14 mouse cellular contexts compared by ENCODE assay signal in genomic region chr2:110063131-110063530, GRCm38 (mm10). TPM values are rescaled to one million over a fixed set of nuclear protein-coding genes. Genes with fewer than 3 reads are reported as not detected.
DNase-seq lines count a peak whose midpoint lies in the region; ATAC-seq and TF ChIP-seq lines count a peak whose summit lies in the region.
"Had no signal": no experiment of that assay in that cellular context is flagged by ENCODE, and none has a peak within 500 bp of the region (broad histone marks: within the 10 kb centered on the region; RNA-seq: fewer than 3 reads in every experiment).

No protein-coding gene starts in this region.

- peak; percentile 71 for TF ChIP-seq CTCF in heart, adult 2 months (IDR thresholded peaks at IDR 0.05)
- TF ChIP-seq CTCF in liver, adult 2 months (IDR thresholded peaks at IDR 0.05; ENCODE audit: low read depth, low read length): peak; percentile 22; the same call in 1 of the 2 replicates
- TF ChIP-seq CTCF in CH12.LX (conservative IDR thresholded peaks at IDR 0.05 in 1 of 2, IDR thresholded peaks at IDR 0.05 in 1 of 2; ENCODE audit: low read depth in 2 of 2, low read length in 2 of 2) (peak in 1 of 2 experiments; percentile 70; a peak in 2 of 4 replicates), Patski (IDR thresholded peaks at IDR 0.05) (peak; percentile 64)

- no peaks in the 10 kb centered on the region for H3K79me2 ChIP-seq in heart, adult 2 months (replicated peaks; ENCODE audit: control insufficient read depth, insufficient read depth, low read length)
- H3K79me2 ChIP-seq in liver, adult 2 months (ENCODE audit: control insufficient read depth, insufficient read depth, low read length): no peaks in the 10 kb centered on the region
- no peaks in the 10 kb centered on the region for H3K79me2 ChIP-seq in CH12.LX (replicated peaks; ENCODE audit: control insufficient read depth, extremely low read depth, insufficient read depth, poor library complexity, severe bottlenecking)

- no peaks in the 10 kb centered on the region for H3K36me3 ChIP-seq in heart, adult 2 months (ENCODE audit: control insufficient read depth, insufficient read depth, low read length)
- H3K36me3 ChIP-seq in liver, adult 2 months (ENCODE audit: control insufficient read depth, insufficient read depth, low read length): no peaks in the 10 kb centered on the region
- no peaks in the 10 kb centered on the region for H3K36me3 ChIP-seq in liver, embryonic 12.5 days
- no peaks in the 10 kb centered on the region for H3K36me3 ChIP-seq in CH12.LX (replicated peaks in 1 of 2; ENCODE audit: control insufficient read depth in 1 of 2, insufficient read depth in 1 of 2, low read length in 1 of 2)
- H3K36me3 ChIP-seq: hindbrain, embryonic 12.5 days; limb, embryonic 13.5 days had no signal

- H3K4me2 ChIP-seq in liver, embryonic 12.5 days: no peak overlapping the region
- H3K4me2 ChIP-seq in CH12.LX (ENCODE audit: insufficient read depth, low read depth, poor library complexity, severe bottlenecking): no peak overlapping the region
- H3K4me2 ChIP-seq: hindbrain, embryonic 12.5 days; limb, embryonic 13.5 days had no signal

- in situ Hi-C loops in CH12.LX (cut with MboI; ENCODE audit: low pct_ligation_motif_present, low pct_unique_long_range_greater_than_20kb, low sequenced_read_pairs): loop anchor here (25.0 kb wide), 2 partner anchors 149 to 151 kb away; partner anchors contain the start of gene Lgr4
- in situ Hi-C loops in Patski (cut with MboI; ENCODE audit: low pct_unique_long_range_greater_than_20kb): loop anchor here (5.0 to 25.0 kb wide), 2 partner anchors 139 to 499 kb away; no protein-coding TSS in a partner anchor

- no peaks in the 10 kb centered on the region for H3K9me3 ChIP-seq in liver, embryonic 12.5 days (replicated peaks)
- peaks cover 2% of the 10 kb centered on the region for H3K9me3 ChIP-seq in CH12.LX (replicated peaks; ENCODE audit: low read length)
- H3K9me3 ChIP-seq: limb, embryonic 13.5 days had no signal

- no peak overlapping the region for H3K27ac ChIP-seq in heart, adult 2 months
- H3K27ac ChIP-seq in liver, adult 2 months (replicated peaks; ENCODE audit: insufficient read depth, low read depth, low read length): no peak overlapping the region
- no peak overlapping the region for H3K27ac ChIP-seq in liver, embryonic 12.5 days
- no peak overlapping the region for H3K27ac ChIP-seq in CH12.LX (ENCODE audit: insufficient read depth, low read depth)
- H3K27ac ChIP-seq: hindbrain, embryonic 12.5 days; limb, embryonic 13.5 days had no signal

- 92% methylated on average over 1 of the region's 1 CpGs for WGBS in heart, adult 2 months
- 85% methylated on average over 1 of the region's 1 CpGs for WGBS in liver, adult 2 months
- WGBS in liver, embryonic 12.5 days (ENCODE audit: insufficient replicate concordance): 59% methylated on average over 1 of the region's 1 CpGs

- peak; percentile 62 for TF ChIP-seq RAD21 in CH12.LX (IDR thresholded peaks at IDR 0.05; ENCODE audit: low read depth, low read length)

- H3K9ac ChIP-seq in heart, adult 2 months (ENCODE audit: low read depth, low read length): no peak overlapping the region
- H3K9ac ChIP-seq in liver, adult 2 months (ENCODE audit: low read depth, low read length): no peak overlapping the region
- H3K9ac ChIP-seq in liver, embryonic 12.5 days: no peak overlapping the region
- no peak overlapping the region for H3K9ac ChIP-seq in CH12.LX (ENCODE audit: insufficient read depth, low read depth)
- H3K9ac ChIP-seq: hindbrain, embryonic 12.5 days; limb, embryonic 13.5 days had no signal

- no peak overlapping the region for H3K4me3 ChIP-seq in heart, adult 2 months
- no peak overlapping the region for H3K4me3 ChIP-seq in liver, adult 2 months (ENCODE audit: insufficient read depth, low read depth, low read length)
- no peak overlapping the region for H3K4me3 ChIP-seq in liver, embryonic 12.5 days
- no peak overlapping the region for H3K4me3 ChIP-seq in CH12.LX (replicated peaks in 1 of 3; ENCODE audit: low read depth in 2 of 3, low read length in 2 of 3, poor library complexity in 1 of 3)
- H3K4me3 ChIP-seq: hindbrain, embryonic 12.5 days; limb, embryonic 13.5 days; megakaryocyte, embryonic 14.5 days had no signal

- dilution Hi-C loops in CH12.LX (cut with MboI; ENCODE audit: extremely low pct_ligation_motif_present, extremely low pct_unique_long_range_greater_than_20kb, low sequenced_read_pairs): no loop called here

- no peak for DNase-seq in heart, adult 2 months
- no peak for DNase-seq in heart, adult 11 months
- peak; percentile 33 for DNase-seq in liver, adult 2 months (ENCODE audit: extremely low read depth, low read depth, low spot score)
- peak; percentile 58 for DNase-seq in CH12.LX (ENCODE audit: extremely low read depth)
- no peak for DNase-seq in Patski (ENCODE audit: low read depth, low spot score)
- DNase-seq in embryo, embryonic 10 days (ENCODE audit: low spot score): no peak
- DNase-seq: cerebellum, postnatal 25 days; layer of hippocampus, adult 9-11 months had no signal

- no peaks in the 10 kb centered on the region for H3K27me3 ChIP-seq in heart, adult 2 months (ENCODE audit: control insufficient read depth, insufficient read depth, low read length)
- H3K27me3 ChIP-seq in liver, adult 2 months (ENCODE audit: control insufficient read depth, insufficient read depth, low read length): no peaks in the 10 kb centered on the region
- no peaks in the 10 kb centered on the region for H3K27me3 ChIP-seq in liver, embryonic 12.5 days (replicated peaks)
- H3K27me3 ChIP-seq in CH12.LX (replicated peaks): no peaks in the 10 kb centered on the region
- H3K27me3 ChIP-seq in Patski: no peaks in the 10 kb centered on the region
- H3K27me3 ChIP-seq: hindbrain, embryonic 12.5 days; limb, embryonic 13.5 days; megakaryocyte, embryonic 14.5 days had no signal

- TF ChIP-seq POLR2A in heart, adult 2 months (IDR thresholded peaks at IDR 0.05; ENCODE audit: insufficient read depth, low read depth, low read length): no peak
- no peak for TF ChIP-seq POLR2A in liver, adult 2 months (IDR thresholded peaks at IDR 0.05; ENCODE audit: extremely low read depth, insufficient read depth, low read length)
- TF ChIP-seq POLR2A in CH12.LX (IDR thresholded peaks at IDR 0.05; ENCODE audit: low read depth, low read length): no peak

- H3K4me1 ChIP-seq in heart, adult 2 months (ENCODE audit: control insufficient read depth, insufficient read depth, low read length): no peaks in the 10 kb centered on the region
- no peaks in the 10 kb centered on the region for H3K4me1 ChIP-seq in liver, adult 2 months (ENCODE audit: control insufficient read depth, insufficient read depth, low read length)
- H3K4me1 ChIP-seq in liver, embryonic 12.5 days: no peaks in the 10 kb centered on the region
- no peaks in the 10 kb centered on the region for H3K4me1 ChIP-seq in CH12.LX (ENCODE audit: control insufficient read depth in 1 of 2, insufficient read depth in 2 of 2)
- H3K4me1 ChIP-seq: hindbrain, embryonic 12.5 days; limb, embryonic 13.5 days; megakaryocyte, embryonic 14.5 days had no signal

- ATAC-seq in liver, embryonic 12.5 days: no peak
- no peak for ATAC-seq in Patski
- ATAC-seq in CD4-positive, CD25-positive, alpha-beta regulatory T cell, adult 4 months: no peak
- ATAC-seq: forebrain, embryonic 16.5 days had no signal

- TF ChIP-seq EP300 in heart, adult 2 months (IDR thresholded peaks at IDR 0.05; ENCODE audit: insufficient read depth, low read depth, low read length): no peak
- peak; percentile 63; the same call in 1 of the 2 replicates for TF ChIP-seq EP300 in CH12.LX (IDR thresholded peaks at IDR 0.05; ENCODE audit: low read length)

- CTCF ChIA-PET in Patski (lab: Charles Lee): interaction anchor here (0.7 to 2.5 kb wide), 15 partner anchors 9 to 159 kb away, joined by 3 to 15 read pairs (median 5); no protein-coding TSS in a partner anchor

- POLR2A ChIA-PET in Patski (lab: Charles Lee): no interaction called here

- intact Hi-C loops in heart, adult 2 months (cut with DNase I): loop anchor here (1.0 to 5.0 kb wide), 2 partner anchors 142 to 156 kb away; no protein-coding TSS in a partner anchor

TF ChIP-seq in CH12.LX, 34 proteins besides CTCF, POLR2A, EP300 and RAD21 (continues in another document):
- peak; percentile 57 for TF ChIP-seq JUND (conservative IDR thresholded peaks at IDR 0.05; ENCODE audit: low read depth, low read length)
- TF ChIP-seq E2F4 (IDR thresholded peaks at IDR 0.05; ENCODE audit: insufficient replicate concordance, low read depth, low read length): no peak
- TF ChIP-seq BHLHE40 (IDR thresholded peaks at IDR 0.05; ENCODE audit: low read depth, low read length): no peak
- peak; percentile 31; the same call in 1 of the 2 replicates for TF ChIP-seq JUN (IDR thresholded peaks at IDR 0.05; ENCODE audit: insufficient read depth, low read depth, low read length)
- no peak for TF ChIP-seq ZC3H11A (IDR thresholded peaks at IDR 0.05; ENCODE audit: low read depth, low read length)
- no peak for TF ChIP-seq USF2 (conservative IDR thresholded peaks at IDR 0.05; ENCODE audit: low read depth, low read length)
- no peak for TF ChIP-seq MAFK (IDR thresholded peaks at IDR 0.05; ENCODE audit: insufficient replicate concordance, low read length)
- no peak for TF ChIP-seq ELF1 (IDR thresholded peaks at IDR 0.05; ENCODE audit: low read depth, low read length)
- no peak for TF ChIP-seq MYC (IDR thresholded peaks at IDR 0.05; ENCODE audit: low read depth, low read length)
- no peak for TF ChIP-seq PAX5 (IDR thresholded peaks at IDR 0.05; ENCODE audit: low read length)
- no peak for TF ChIP-seq ZKSCAN1 (IDR thresholded peaks at IDR 0.05; ENCODE audit: borderline replicate concordance, low read depth, low read length)
- no peak for TF ChIP-seq CHD2 (IDR thresholded peaks at IDR 0.05; ENCODE audit: low read length)
- TF ChIP-seq CHD1 (IDR thresholded peaks at IDR 0.05; ENCODE audit: low read depth, low read length): no peak
- no peak for TF ChIP-seq RCOR1 (conservative IDR thresholded peaks at IDR 0.05; ENCODE audit: low read depth, low read length)
- TF ChIP-seq IRF4 (IDR thresholded peaks at IDR 0.05; ENCODE audit: low read depth, low read length): peak; percentile 83
- TF ChIP-seq ETS1 (conservative IDR thresholded peaks at IDR 0.05; ENCODE audit: low read depth, low read length): no peak
- TF ChIP-seq TCF12 (IDR thresholded peaks at IDR 0.05; ENCODE audit: low read depth, low read length): no peak
- no peak for TF ChIP-seq MAZ (IDR thresholded peaks at IDR 0.05; ENCODE audit: low read depth, low read length)

RNA-seq across cellular contexts. Expression of gene Ccdc34, which starts 45.5 kb away (rescaled TPM):
- 1 to 10 TPM; 4.1 to 4.6 TPM for total RNA-seq in heart, adult 2 months (2021)
- 1.8 and 2.3 TPM in 2 replicates for polyA plus RNA-seq in heart, adult 2 months (2012; rRNA removed)
- 1.1 and 1.4 TPM in 2 replicates for total RNA-seq in liver, adult 2 months (2014; rRNA removed)
- 0.61 and 0.66 TPM in 2 replicates for polyA plus RNA-seq in liver, adult 2 months (2012; rRNA removed)
- 26.8 and 28.3 TPM in 2 replicates for polyA plus RNA-seq in liver, embryonic 12.5 days (2016; fragmentation: Nextera tagmentation; extraction: Ambion mirVana)
- total RNA-seq in CH12.LX (2012; rRNA removed) (15.5 and 17.2 TPM in 2 replicates), CH12.LX (2014; rRNA removed) (22.4 and 25.6 TPM in 2 replicates)
- polyA plus RNA-seq in CH12.LX (2012; ENCODE audit: insufficient read length, low read depth) (42.6 and 44.6 TPM in 2 replicates), Patski (2021) (30.9 TPM)
- 1 to 10 TPM; 4.5 to 6.6 TPM for polyA plus RNA-seq in CD4-positive, CD25-positive, alpha-beta regulatory T cell, adult 4 months (2017; shearing (Covaris generic))

Comparison
In these comparisons a context has a peak if more than half of its experiments do, and no peak if none do; other contexts are left out.
1. DNase-seq: peak in liver, adult 2 months (single experiment) and CH12.LX (single experiment); none in heart, adult 2 months (0 of 2), heart, adult 11 months (single experiment), Patski (single experiment) and embryo, embryonic 10 days (single experiment).